Mouse (Mus musculus) midbrain, postnatal 0 days (tissue): Measurements from ENCODE around the gene 1700013F07Rik. TPM values are rescaled to one million over a fixed set of nuclear protein-coding genes. Genes with fewer than 3 reads are reported as not detected.
"Not testable (repeated sequence)": the region's sequence is repeated elsewhere in the genome, so short reads cannot be mapped to it uniquely, and the experiment has no call there.

ENCODE experiments used
- ATAC-seq: fragments of 200-750 bp; cut with Nextera tagmentation; 2 replicates; pipeline ENCODE4 v1.8.0; 2017; ENCODE audit warnings: moderate number of reproducible peaks, mild to moderate bottlenecking, moderate TSS enrichment, moderate library complexity; ENCODE audit not compliant: low FRiP score
- DNase-seq: peaks from one replicate; pipeline ENCODE4 v3.0.0-alpha.2; 2015; ENCODE audit warnings: low spot score
- H3K27ac ChIP-seq: fragments of 300-500 bp; sonication (generic); 2 replicates; pipeline ENCODE4 v1.5.1; 2014; ENCODE audit warnings: low read depth, mild to moderate bottlenecking, low read length, mixed read lengths
- H3K27me3 ChIP-seq: fragments of 300-500 bp; sonication (generic); 2 replicates; pipeline ENCODE4 v1.6.1; 2014; ENCODE audit warnings: low read length, control low read depth, mixed read lengths; ENCODE audit not compliant: insufficient read depth
- H3K36me3 ChIP-seq: fragments of 300-500 bp; sonication (generic); 2 replicates; pipeline ENCODE4 v1.6.1; 2014; ENCODE audit warnings: low read length, control low read depth, mixed read lengths; ENCODE audit not compliant: insufficient read depth
- H3K4me1 ChIP-seq: fragments of 300-500 bp; sonication (generic); 2 replicates; pipeline ENCODE4 v1.6.1; 2014; ENCODE audit warnings: mild to moderate bottlenecking, control low read depth, antibody characterized with exemption, low read length, mixed read lengths; ENCODE audit not compliant: insufficient read depth
- H3K4me2 ChIP-seq: fragments of 300-500 bp; sonication (generic); 2 replicates; pipeline ENCODE4 v1.6.1; 2014; ENCODE audit warnings: low read depth, mild to moderate bottlenecking, low read length, mixed read lengths; ENCODE audit not compliant: poor library complexity, severe bottlenecking
- H3K4me3 ChIP-seq: fragments of 300-500 bp; sonication (generic); 2 replicates; pipeline ENCODE4 v1.5.1; 2014; ENCODE audit warnings: low read depth, mild to moderate bottlenecking, low read length, moderate library complexity
- H3K9ac ChIP-seq: fragments of 300-500 bp; sonication (generic); replicated peaks from 2 replicates; pipeline ENCODE4 v1.6.1; 2014; ENCODE audit warnings: mild to moderate bottlenecking, low read length, moderate library complexity, mixed read lengths; ENCODE audit not compliant: poor library complexity, severe bottlenecking
- H3K9me3 ChIP-seq: fragments of 300-500 bp; sonication (generic); 2 replicates; pipeline ENCODE4 v1.6.1; 2016; ENCODE audit warnings: low read length, control low read depth
- CTCF ChIP-seq: IDR thresholded peaks from 2 replicates; pipeline ENCODE4 v1.5.1; 2016; ENCODE audit warnings: antibody characterized with exemption, mild to moderate bottlenecking
- WGBS: fragments of 180-500 bp; shearing (Covaris S2); extraction: QIAGEN DNeasy Blood & Tissue Kit; methylation state at CpG from one replicate; pipeline ENCODE4 v1.1.7; 2014; 5-methylcytosine and 5-hydroxymethylcytosine counted together
- polyA plus RNA-seq: library from polyadenylated mRNA; unstranded; fragments of >200 nt; fragmentation: Nextera tagmentation; extraction: Ambion mirVana; gene quantifications from 2 replicates; pipeline ENCODE4 v1.2.1, GENCODE M21; 2015
- total RNA-seq: library from RNA; depleted of rRNA; stranded (reverse); fragments of >200 nt; gene quantifications from 2 replicates; pipeline ENCODE4 v1.2.3, GENCODE M21; 2014

1700013F07Rik gene
- total and polyA plus RNA-seq, 2 experiments from 2014 or later = 2.4 to 4.4 TPM

DNA sequence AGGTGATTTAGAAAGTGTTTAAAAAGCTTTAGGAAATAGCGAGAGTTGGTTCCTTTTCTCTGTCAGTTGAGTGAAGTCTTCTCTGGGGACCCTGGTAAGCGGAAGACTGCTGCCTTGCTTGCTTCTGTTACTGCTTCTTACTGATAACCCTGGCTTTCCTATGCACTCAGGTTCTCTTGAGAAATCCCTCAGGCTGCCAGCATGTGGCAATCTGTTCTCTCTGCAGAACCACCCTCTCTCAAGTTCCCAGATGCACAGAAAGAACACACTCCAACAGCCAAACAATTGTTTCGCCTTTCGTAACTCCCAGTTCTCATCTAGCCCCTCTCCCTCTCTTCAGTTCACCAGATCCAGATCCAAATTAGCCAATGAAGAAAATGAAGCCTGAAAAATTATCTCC is 23.9 kb downstream of the 1700013F07Rik start:
- no peaks in the 10 kb centered on the region for H3K9me3 ChIP-seq
- ATAC-seq = no peak
- H3K27me3 ChIP-seq = no peaks in the 10 kb centered on the region
- no peak for DNase-seq
- peaks cover 19% of the 10 kb centered on the region for H3K36me3 ChIP-seq
- peaks cover 4% of the 10 kb centered on the region; the same call in 1 of the 2 replicates for H3K4me1 ChIP-seq
- no peak overlapping the region for H3K9ac ChIP-seq
- H3K4me3 ChIP-seq = no peak overlapping the region
- H3K4me2 ChIP-seq = no peak overlapping the region
- WGBS = 92% methylated on average over 4 of the region's 4 CpGs
- no peak overlapping the region for H3K27ac ChIP-seq
- TF ChIP-seq CTCF = no peak

DNA sequence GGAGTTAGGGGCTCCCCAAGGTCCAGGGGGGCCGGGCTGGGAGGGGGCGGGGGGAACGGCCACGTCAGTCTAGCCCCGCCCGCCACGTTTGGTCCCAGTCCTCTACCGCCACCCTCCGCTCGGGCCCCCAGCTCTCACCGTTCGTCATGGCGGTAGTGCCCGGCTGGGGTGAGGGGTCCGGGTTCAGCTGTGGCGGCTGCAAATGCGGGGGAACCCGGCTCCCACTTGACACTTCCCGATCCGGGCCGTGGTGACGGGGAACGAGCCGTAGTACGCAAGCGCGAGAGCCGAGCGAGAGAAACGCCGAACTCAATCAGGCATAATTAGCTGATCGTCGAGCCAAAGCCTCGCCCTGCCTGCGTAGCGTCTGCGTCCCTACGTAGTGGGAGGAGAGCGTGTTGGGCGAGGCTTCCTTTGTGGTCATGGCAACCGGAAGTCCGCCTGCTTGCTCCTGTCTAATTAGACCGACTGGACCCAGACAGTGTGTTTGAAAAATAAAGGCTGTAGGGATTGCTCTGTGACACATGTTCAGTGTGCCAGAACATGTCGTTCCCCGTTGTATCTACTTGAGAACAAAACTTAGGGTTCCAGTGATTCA is 28.3 kb downstream of the 1700013F07Rik start, which contains the start of gene Tmem167b:
Tmem167b (minus strand) TSS at position 334 of the 598 bp plus-strand sequence.
- Histone ChIP-seq H3K9ac (peak within 1 kb of the TSS; percentile 77), H3K9me3 (no peaks in the 10 kb centered on the region), H3K4me1 (no peaks in the 10 kb centered on the region), H3K27ac (peak within 1 kb of the TSS; percentile 93), H3K4me3 (peak within 1 kb of the TSS; percentile 83), H3K36me3 (peaks cover 16% of the 10 kb centered on the region), H3K4me2 (peak within 1 kb of the TSS; percentile 72), H3K27me3 (no peaks in the 10 kb centered on the region)
- peak; percentile 28; the same call in 1 of the 2 replicates for TF ChIP-seq CTCF
- under 1% methylated on average over 44 of the region's 45 CpGs for WGBS
- peak; percentile 96 for ATAC-seq
- peak; percentile 100 for DNase-seq

DNA sequence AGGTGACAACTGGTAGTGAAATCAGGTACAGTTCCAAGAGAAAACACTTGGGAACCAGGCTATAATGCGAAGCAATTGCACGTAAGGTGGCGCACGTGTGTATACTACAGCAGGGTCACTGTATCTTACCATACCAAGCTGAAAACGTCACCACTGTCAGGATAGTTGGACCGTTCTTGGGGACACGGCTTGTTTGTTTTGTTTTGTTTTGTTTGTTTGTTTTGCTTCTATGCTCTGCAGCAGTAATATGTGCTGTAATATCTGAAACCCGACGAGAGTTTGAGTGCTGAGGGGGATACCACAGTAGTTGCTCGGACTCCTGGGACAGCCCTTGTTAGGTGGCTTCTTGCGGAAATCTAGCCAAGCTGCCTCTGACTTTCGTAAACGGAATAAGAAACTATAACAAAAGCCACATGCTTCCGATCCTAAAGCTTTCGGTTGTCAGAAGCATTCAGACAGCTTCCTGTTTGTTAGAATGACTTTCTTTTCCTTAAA is 28.9 kb downstream of the 1700013F07Rik start:
- WGBS = 14% methylated on average over 15 of the region's 15 CpGs

DNA sequence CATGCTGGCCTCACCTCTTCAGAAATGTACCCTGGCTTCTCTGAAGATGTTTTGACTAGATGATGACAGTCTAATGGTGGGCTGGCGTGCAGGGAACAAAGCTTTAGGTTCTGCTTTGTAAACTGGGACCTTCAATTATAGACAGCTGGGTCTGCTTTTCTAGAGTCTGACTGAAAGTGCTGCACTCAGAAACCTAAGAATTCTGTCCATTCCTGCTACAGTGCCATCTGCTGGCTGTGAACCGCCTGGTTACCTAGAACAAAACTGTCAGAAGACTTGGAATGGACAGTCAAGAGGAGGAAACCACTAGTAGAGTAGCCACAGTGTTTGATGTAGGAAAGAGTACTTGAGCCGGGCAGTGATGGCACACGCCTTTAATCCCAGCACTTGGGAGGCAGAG is 29.4 kb downstream of the 1700013F07Rik start:
- DNase-seq = peak; percentile 90
- TF ChIP-seq CTCF = peak; percentile 86
- Histone ChIP-seq H3K4me1 (no peaks in the 10 kb centered on the region), H3K4me3 (peak overlapping the region; percentile 83; the same call in 1 of the 2 replicates), H3K27me3 (no peaks in the 10 kb centered on the region), H3K36me3 (peaks cover 8% of the 10 kb centered on the region; the same call in 1 of the 2 replicates), H3K9ac (no peak overlapping the region), H3K4me2 (peak overlapping the region; percentile 53), H3K27ac (peak overlapping the region; percentile 93), H3K9me3 (no peaks in the 10 kb centered on the region)
- no peak for ATAC-seq
- 4% methylated on average over 4 of the region's 4 CpGs for WGBS

More for the DNA sequence above, 28.9 kb downstream of the 1700013F07Rik start:
- Histone ChIP-seq H3K4me3 (peak overlapping the region; percentile 83), H3K4me1 (no peaks in the 10 kb centered on the region), H3K9me3 (no peaks in the 10 kb centered on the region), H3K9ac (no peak overlapping the region; the same call in 1 of the 2 replicates), H3K27me3 (no peaks in the 10 kb centered on the region), H3K4me2 (peak overlapping the region; percentile 53), H3K36me3 (peaks cover 13% of the 10 kb centered on the region; the same call in 1 of the 2 replicates), H3K27ac (peak overlapping the region; percentile 93)
- peak; percentile 80 for ATAC-seq
- DNase-seq = peak; percentile 76
- peak; percentile 62 for TF ChIP-seq CTCF

DNA sequence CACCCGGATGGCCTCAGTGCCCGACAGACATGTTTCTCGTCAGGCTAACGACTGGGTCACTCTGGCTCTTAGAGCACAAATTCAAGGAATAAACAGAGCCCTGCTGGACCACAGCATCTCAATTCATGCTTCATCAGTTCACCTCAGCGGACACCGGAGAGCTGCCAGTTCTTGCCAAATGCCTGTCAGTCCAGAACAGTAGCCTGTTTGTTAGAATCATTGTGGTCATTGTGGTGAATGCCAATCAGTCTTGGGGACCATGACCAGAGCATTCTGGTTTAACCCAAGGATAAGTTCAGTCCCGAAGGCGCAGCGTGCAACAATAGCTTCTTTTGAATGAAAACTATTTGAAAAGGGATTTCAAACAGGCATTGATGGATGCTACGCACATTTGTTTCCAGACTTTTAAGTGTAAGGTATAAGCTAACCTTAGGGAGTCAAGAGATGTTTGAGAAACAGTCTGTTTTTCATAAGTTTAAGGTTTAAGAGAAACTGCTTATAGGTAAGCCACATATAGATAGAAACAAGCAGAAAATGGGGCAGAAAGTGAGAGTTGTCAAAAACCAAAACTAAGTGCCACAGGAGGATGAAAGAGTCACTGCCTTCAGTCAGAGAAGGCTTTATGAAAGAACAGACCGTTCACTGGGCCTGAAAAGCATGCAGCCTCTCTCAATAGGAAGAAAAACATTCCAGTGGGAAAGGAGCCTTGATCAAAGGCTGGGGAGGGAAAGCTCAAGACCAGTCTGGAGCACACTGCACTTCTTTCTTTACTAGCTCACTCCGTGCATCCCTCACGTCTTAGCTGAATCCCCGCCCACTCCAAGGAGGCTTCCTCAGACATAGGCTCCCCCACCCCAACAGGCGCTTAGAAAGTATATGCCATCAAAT is 34.3 kb downstream of the 1700013F07Rik start:
- Histone ChIP-seq H3K4me1 (peaks cover 5% of the 10 kb centered on the region; the same call in 1 of the 2 replicates), H3K27ac (no peak overlapping the region), H3K27me3 (no peaks in the 10 kb centered on the region), H3K4me3 (no peak overlapping the region), H3K36me3 (no peaks in the 10 kb centered on the region), H3K9me3 (no peaks in the 10 kb centered on the region), H3K4me2 (no peak overlapping the region), H3K9ac (no peak overlapping the region)
- ATAC-seq = peak; percentile 4; the same call in 1 of the 2 replicates
- peak; percentile 83 for DNase-seq
- no peak for TF ChIP-seq CTCF
- 10% methylated on average over 15 of the region's 15 CpGs for WGBS

DNA sequence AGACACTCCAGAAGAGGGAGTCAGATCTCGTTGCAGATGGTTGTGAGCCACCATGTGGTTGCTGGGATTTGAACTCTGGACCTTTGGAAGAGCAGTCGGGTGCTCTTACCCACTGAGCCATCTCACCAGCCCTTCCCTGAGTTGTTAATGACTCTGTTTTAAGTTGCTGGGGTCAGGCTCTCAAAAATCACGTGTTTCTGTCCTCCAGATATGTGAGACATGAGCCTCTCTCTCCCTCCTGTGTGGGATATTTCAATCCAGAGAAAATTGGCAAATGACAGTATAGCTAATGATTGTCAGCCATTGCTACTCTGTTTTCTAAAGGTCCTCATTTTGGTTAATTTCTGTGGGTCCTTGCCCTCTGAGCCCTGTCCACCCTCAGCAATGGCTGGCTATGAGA is 35.7 kb downstream of the 1700013F07Rik start:
- H3K9ac ChIP-seq, H3K9me3 ChIP-seq, DNase-seq, H3K4me3 ChIP-seq, H3K27me3 ChIP-seq, ATAC-seq, H3K36me3 ChIP-seq, H3K27ac ChIP-seq, H3K4me2 ChIP-seq: not testable (repeated sequence)
- H3K4me1 ChIP-seq = peaks cover 10% of the 10 kb centered on the region; the same call in 1 of the 2 replicates
- 52% methylated on average over 2 of the region's 3 CpGs for WGBS
